Mouse (Mus musculus) G1E (cell line): ENCODE measurements at regions not wholly inside any gene's neighbourhood (a gene's known extent, or its start where the extent isn't known, plus 50 kb on each side); places are given as distances from the start of the nearest gene placed in this dataset.

Experiments used
- CTCF ChIP-seq: IDR thresholded peaks from 2 replicates; pipeline ENCODE4 v1.5.1; 2012; ENCODE audit warnings: low read depth, low read length, inconsistent platforms, mixed read lengths
- GATA2 ChIP-seq: IDR thresholded peaks from 2 replicates; pipeline ENCODE4 v1.6.1; 2012; ENCODE audit warnings: low read depth, low read length, inconsistent platforms, borderline replicate concordance
- POLR2AphosphoS5 ChIP-seq: IDR thresholded peaks from 2 replicates; pipeline ENCODE4 v1.6.1; 2012; ENCODE audit warnings: low read depth, low read length, inconsistent platforms; ENCODE audit not compliant: insufficient replicate concordance
- TAL1 ChIP-seq: conservative IDR thresholded peaks from 2 replicates; pipeline ENCODE4 v1.6.1; 2012; ENCODE audit warnings: low read depth, low read length, inconsistent platforms, mixed read lengths

DNA sequence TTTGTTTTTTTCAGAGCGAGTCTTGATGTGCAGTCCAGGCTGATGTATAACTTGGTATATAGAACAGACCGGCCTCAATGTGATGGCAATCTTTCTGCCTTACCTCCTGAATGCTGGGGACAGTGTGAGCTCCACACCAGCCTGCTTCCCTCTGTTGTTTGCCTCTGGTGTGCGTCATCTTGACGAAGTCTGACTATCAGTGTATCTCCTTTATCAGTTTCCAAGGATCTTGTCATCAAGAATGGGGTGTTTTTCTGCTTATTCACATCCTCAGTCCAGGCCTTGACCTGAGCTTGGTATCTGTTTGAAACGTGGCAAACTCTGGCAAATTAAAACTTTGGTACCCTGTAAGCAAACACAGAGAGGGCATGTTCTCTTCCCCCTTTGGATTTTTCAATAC lies 226.3 kb downstream of the Ccdc91 start:
- TF ChIP-seq CTCF (no peak), POLR2AphosphoS5 (no peak), GATA2 (no peak), TAL1 (no peak)
